Mouse (Mus musculus) E14TG2a.4 (cell line): ENCODE data around the gene Henmt1.

Source experiments
- CTCF ChIP-seq: conservative IDR thresholded peaks from 2 replicates; pipeline ENCODE4 v1.5.1; 2014; ENCODE audit warnings: low read length
- NANOG ChIP-seq: IDR thresholded peaks from 2 replicates; pipeline ENCODE4 v1.6.1; 2014; ENCODE audit warnings: borderline replicate concordance, low read length, mixed read lengths

GRCm38 (mm10) chr3:108916857-108917256, 22.8 kb upstream of the Henmt1 start:
- TF ChIP-seq CTCF = no peak
- TF ChIP-seq NANOG = no peak
